Mouse (Mus musculus) heart, embryonic 15.5 days (tissue): Measurements from ENCODE around the gene Eps15. TPM values are rescaled to one million over a fixed set of nuclear protein-coding genes. Genes with fewer than 3 reads are reported as not detected.

Experiments used
- ATAC-seq: fragments of 200-750 bp; cut with Nextera tagmentation; replicated peaks from 2 replicates; pipeline ENCODE4 v1.8.0; 2017; ENCODE audit warnings: low read depth, moderate TSS enrichment; ENCODE audit not compliant: insufficient number of reproducible peaks, insufficient read depth, low FRiP score
- H3K27ac ChIP-seq: fragments of 300-500 bp; sonication (generic); 2 replicates; pipeline ENCODE4 v1.5.1; 2015; ENCODE audit warnings: mild to moderate bottlenecking, inconsistent platforms
- H3K27me3 ChIP-seq: fragments of 300-500 bp; sonication (generic); 2 replicates; pipeline ENCODE4 v1.6.1; 2015; ENCODE audit warnings: inconsistent platforms
- H3K36me3 ChIP-seq: fragments of 300-500 bp; sonication (generic); 2 replicates; pipeline ENCODE4 v1.6.1; 2015; ENCODE audit warnings: mild to moderate bottlenecking, inconsistent platforms
- H3K4me1 ChIP-seq: fragments of 300-500 bp; sonication (generic); replicated peaks from 2 replicates; pipeline ENCODE4 v1.6.1; 2015; ENCODE audit warnings: inconsistent platforms
- H3K4me2 ChIP-seq: fragments of 300-500 bp; sonication (generic); 2 replicates; pipeline ENCODE4 v1.6.1; 2015; ENCODE audit warnings: inconsistent platforms, mild to moderate bottlenecking, moderate library complexity
- H3K4me3 ChIP-seq: fragments of 300-500 bp; sonication (generic); 2 replicates; pipeline ENCODE4 v1.5.1; 2015; ENCODE audit warnings: mild to moderate bottlenecking, inconsistent platforms
- H3K9ac ChIP-seq: fragments of 300-500 bp; sonication (generic); 2 replicates; pipeline ENCODE4 v1.6.1; 2015; ENCODE audit warnings: mild to moderate bottlenecking, inconsistent platforms
- H3K9me3 ChIP-seq: fragments of 300-500 bp; sonication (generic); replicated peaks from 2 replicates; pipeline ENCODE4 v1.6.1; 2016; ENCODE audit warnings: inconsistent platforms
- WGBS: fragments of 180-500 bp; shearing (Covaris S2); methylation state at CpG from one replicate; pipeline ENCODE4 v1.1.7; 2015; ENCODE audit warnings: mixed read lengths; 5-methylcytosine and 5-hydroxymethylcytosine counted together
- polyA plus RNA-seq: library from polyadenylated mRNA; unstranded; fragments of >200 nt; fragmentation: Nextera tagmentation; extraction: Ambion mirVana; gene quantifications from 2 replicates; pipeline ENCODE4 v1.2.1, GENCODE M21; 2015

The Eps15 gene
- polyA plus RNA-seq, 1 experiment from 2014 or later, result 28.3 TPM

DNA sequence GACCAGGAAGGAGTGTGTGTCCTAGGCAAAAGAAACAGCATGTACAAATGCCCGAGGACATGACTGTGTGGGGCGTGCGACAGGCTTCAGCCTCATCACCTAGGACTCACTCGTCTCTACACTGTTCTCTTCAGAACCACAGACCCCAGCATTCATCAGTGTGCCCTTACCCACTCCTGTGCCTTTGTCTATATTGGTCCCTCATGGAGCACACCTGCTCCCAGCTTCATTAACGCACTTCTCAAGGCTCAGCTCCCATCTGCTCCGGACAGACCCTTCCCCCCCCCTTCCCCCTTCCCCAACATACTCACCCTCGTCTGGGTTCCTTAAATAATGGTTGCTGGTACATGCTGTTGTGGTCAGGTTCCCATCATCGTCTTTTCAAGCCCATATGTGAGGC, 125.3 kb downstream of the Eps15 start:
- Histone ChIP-seq H3K9ac (no peak overlapping the region), H3K27ac (peak overlapping the region; percentile 81), H3K9me3 (no peaks in the 10 kb centered on the region), H3K4me2 (peak overlapping the region; percentile 99), H3K4me1 (peaks cover 28% of the 10 kb centered on the region), H3K4me3 (peak overlapping the region; percentile 78; the same call in 1 of the 2 replicates), H3K27me3 (no peaks in the 10 kb centered on the region), H3K36me3 (no peaks in the 10 kb centered on the region)
- no peak for ATAC-seq
- WGBS, result 55% methylated on average over 8 of the region's 8 CpGs

DNA sequence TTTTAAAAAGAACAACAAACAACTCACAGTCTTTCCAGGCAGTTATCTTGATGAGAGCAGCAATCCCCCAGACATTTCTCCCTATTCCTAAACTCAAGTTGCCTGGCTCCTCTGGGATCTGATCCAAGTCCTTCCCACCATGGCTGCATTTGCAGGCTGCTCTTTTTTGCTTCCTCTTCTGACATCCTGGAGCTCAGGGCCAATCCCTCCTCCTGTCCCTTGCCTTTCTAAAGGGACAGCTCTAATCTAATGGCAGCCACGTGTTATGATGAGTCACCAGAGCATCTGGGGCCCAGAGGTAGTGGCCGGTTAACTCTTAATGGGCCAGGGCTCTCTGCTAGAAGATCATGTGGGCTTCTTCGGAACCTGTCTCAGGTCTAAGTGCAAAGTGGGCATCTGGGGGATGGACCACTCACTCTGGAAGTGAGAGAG, 126.0 kb downstream of the Eps15 start:
- peak overlapping the region; percentile 78 for H3K4me3 ChIP-seq
- peaks cover 35% of the 10 kb centered on the region for H3K4me1 ChIP-seq
- no peaks in the 10 kb centered on the region for H3K36me3 ChIP-seq
- H3K9me3 ChIP-seq, result no peaks in the 10 kb centered on the region
- H3K27me3 ChIP-seq, result no peaks in the 10 kb centered on the region
- peak overlapping the region; percentile 81 for H3K27ac ChIP-seq
- ATAC-seq, result peak; percentile 88
- WGBS, result 5% methylated on average over 3 of the region's 3 CpGs
- peak overlapping the region; percentile 75 for H3K9ac ChIP-seq
- H3K4me2 ChIP-seq, result peak overlapping the region; percentile 99

DNA sequence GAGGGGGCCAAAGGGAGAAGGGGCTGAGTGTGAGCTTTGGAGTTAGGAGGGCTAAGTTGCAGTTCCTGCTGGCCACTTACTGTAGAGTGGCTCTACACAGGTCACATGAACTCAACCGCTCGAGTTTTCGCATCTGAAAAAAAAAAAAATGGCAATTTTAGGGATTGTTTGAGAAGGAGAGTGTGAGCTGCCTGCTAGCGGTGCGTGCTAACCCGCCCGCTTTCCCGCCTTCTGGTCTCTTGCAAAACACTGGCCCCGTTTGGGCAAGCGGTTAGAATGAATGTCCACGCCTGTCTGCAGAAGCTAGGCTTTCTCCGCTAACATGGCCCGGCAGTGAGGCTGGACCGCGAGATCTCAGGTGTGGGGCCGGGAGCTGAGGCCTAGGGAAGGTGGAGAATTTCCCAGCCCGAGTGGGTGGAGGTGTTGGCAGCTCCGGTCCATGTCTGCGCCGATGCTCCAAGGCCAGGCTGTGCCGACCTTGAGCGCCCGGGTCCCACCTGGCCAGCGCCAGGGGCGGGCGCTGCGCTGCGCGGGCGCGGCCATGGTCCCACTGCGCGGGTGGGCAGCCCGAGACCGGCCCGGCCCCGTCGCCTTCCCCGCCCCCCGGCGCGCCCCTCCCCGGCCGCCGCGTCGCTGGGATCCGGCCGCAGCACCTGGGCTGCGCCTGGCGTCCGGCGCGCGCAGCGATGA, 126.6 kb downstream of the Eps15 start, which contains the start of gene Ttc39a:
Gene Ttc39a (plus strand): TSS at position 138 of the 690 bp plus-strand sequence.
- H3K27ac ChIP-seq, result peak within 1 kb of the TSS; percentile 81
- H3K9ac ChIP-seq, result peak within 1 kb of the TSS; percentile 75
- no peaks in the 10 kb centered on the region for H3K27me3 ChIP-seq
- peak within 1 kb of the TSS; percentile 99 for H3K4me2 ChIP-seq
- no peaks in the 10 kb centered on the region for H3K9me3 ChIP-seq
- H3K4me3 ChIP-seq, result peak within 1 kb of the TSS; percentile 78
- H3K36me3 ChIP-seq, result no peaks in the 10 kb centered on the region
- H3K4me1 ChIP-seq, result peaks cover 39% of the 10 kb centered on the region
- ATAC-seq, result peak; percentile 40
- under 1% methylated on average over 49 of the region's 56 CpGs for WGBS

DNA sequence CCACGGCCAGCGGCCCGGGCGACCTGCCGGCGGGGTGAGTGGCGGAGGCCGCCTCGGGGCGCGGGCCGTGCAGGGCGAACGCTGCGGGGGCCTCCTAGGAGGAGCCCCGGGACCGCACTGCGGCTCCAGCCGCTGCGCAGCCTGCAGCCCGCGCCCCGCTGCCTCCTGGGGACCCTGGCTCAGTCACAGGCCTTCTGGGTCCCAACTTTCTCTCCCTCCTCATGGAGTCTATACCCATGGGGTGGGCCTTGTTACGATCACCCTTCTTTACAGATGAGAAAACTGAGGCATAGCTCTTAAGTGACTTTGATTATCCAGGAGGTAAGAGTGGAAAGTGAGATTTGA, 127.1 kb downstream of the Eps15 start:
- peak overlapping the region; percentile 78 for H3K4me3 ChIP-seq
- H3K4me1 ChIP-seq, result peaks cover 39% of the 10 kb centered on the region
- 4% methylated on average over 20 of the region's 24 CpGs for WGBS
- H3K27me3 ChIP-seq, result no peaks in the 10 kb centered on the region
- peak overlapping the region; percentile 75 for H3K9ac ChIP-seq
- H3K27ac ChIP-seq, result peak overlapping the region; percentile 81
- H3K36me3 ChIP-seq, result no peaks in the 10 kb centered on the region
- ATAC-seq, result no peak; the same call in 1 of the 2 replicates
- peak overlapping the region; percentile 99 for H3K4me2 ChIP-seq
- H3K9me3 ChIP-seq, result no peaks in the 10 kb centered on the region

DNA sequence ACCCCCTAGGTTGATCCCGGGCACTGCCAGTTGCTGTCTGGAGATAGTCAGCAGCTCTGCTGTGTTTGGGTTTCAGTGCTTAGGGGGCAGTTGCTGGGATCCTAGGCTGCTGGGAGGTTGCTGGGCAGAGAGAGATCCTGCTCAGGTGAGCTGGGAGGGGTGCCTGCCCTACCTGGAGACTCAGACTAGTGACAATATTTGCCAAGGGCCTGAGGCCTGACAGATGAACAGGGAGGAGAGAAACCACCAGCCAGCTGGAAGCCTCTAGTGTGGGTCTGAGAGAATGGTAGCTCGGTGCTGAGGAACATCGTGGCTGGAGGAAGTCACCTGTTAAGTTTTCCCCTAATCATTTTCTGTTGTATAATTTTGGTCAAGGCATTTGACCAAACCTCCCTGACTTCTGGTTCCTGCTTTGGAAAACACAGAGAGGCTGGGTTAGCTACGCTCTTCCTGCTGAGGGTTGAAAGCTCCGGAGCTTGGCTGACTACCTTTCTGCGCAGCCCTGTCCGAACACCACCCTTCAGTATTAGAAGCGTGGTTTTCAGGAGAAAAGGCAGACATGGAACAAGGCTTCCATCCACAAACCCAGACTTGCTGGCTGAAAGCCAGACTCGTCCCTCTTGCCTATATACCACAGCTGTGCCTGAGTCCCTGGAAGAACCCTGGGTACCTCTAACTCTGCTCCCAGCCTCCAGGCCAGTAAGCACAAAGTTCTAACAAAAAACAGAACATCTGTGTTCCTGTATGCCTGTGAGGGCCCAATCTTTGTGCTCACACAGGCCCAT, 127.8 kb downstream of the Eps15 start:
- peak overlapping the region; percentile 78 for H3K4me3 ChIP-seq
- WGBS, result 72% methylated on average over 9 of the region's 9 CpGs
- peak overlapping the region; percentile 99 for H3K4me2 ChIP-seq
- H3K27me3 ChIP-seq, result no peaks in the 10 kb centered on the region
- no peak overlapping the region for H3K27ac ChIP-seq
- no peaks in the 10 kb centered on the region for H3K36me3 ChIP-seq
- no peaks in the 10 kb centered on the region for H3K9me3 ChIP-seq
- peaks cover 39% of the 10 kb centered on the region for H3K4me1 ChIP-seq
- ATAC-seq, result no peak
- H3K9ac ChIP-seq, result no peak overlapping the region

DNA sequence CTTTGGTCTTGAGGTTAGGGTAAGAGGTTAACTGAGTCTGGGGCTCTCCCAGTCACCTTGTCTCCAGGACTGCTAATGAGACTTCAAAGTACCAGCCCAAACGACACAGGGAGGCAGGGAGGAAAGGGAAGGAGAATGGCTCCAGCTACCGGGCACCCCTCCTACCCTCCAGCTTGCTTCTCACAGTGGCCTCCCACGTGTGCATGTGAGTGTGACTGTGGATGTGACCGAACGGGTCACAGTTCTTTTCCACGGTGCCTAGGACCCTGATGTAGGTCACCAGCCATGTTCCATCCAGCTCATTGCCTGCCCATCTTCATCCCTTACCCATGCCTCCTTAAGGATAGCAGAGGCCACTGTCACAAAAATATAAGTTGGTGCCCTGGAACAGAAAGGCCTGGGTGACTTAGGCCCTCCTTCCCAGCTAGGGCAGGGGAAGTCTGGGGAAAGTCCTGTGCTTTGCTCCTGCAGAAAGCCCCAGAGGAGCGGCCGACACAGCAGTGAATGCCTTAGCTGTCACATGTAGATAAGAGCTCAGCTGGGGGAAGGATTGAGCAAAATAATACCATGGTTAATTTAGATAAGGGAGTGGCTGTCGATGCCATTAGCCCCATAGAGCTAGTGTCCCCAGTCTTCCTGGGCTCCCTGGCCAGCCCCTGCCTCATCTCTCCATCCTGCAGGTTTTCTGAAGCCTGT, 130.8 kb downstream of the Eps15 start:
- no peak overlapping the region for H3K4me3 ChIP-seq
- H3K4me1 ChIP-seq, result peaks cover 34% of the 10 kb centered on the region
- H3K27me3 ChIP-seq, result no peaks in the 10 kb centered on the region
- peak overlapping the region; percentile 19; the same call in 1 of the 2 replicates for H3K4me2 ChIP-seq
- 40% methylated on average over 9 of the region's 9 CpGs for whole genome bisulfite sequencing
- H3K9ac ChIP-seq, result peak overlapping the region; percentile 26; the same call in 1 of the 2 replicates
- ATAC-seq, result no peak
- H3K9me3 ChIP-seq, result no peaks in the 10 kb centered on the region
- H3K36me3 ChIP-seq, result no peaks in the 10 kb centered on the region
- peak overlapping the region; percentile 45 for H3K27ac ChIP-seq

DNA sequence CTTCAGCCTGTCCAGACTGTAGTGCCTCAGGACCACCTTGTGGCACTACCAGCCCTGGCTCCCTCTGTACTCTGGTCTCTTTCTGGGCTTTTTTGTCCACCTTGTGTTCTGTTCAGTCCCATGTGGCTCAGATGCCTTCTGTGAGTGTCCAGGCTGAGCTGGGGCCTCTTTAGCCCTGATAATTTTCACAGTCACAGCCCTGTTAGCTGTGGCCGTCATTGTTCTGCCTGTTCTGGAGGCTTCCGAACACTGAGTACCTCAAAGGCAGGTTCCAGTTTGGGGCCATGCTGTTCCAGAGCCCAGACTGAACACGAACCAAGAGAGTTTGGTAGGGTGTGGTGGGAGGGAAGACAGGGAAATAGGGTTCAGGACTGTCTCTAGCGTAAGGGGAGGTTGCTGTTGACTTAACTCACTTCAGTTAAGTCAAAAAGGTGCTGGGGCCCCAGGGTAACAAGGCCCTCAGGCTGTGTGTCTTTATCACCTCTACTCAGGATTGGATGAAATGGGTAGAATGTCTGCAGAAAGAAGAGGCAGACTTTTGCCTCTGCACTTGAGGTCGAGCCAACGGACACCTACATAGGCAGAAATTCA, 131.4 kb downstream of the Eps15 start:
- 77% methylated on average over 6 of the region's 6 CpGs for WGBS
- no peaks in the 10 kb centered on the region for H3K9me3 ChIP-seq
- ATAC-seq, result no peak
- H3K27me3 ChIP-seq, result no peaks in the 10 kb centered on the region
- peak overlapping the region; percentile 19; the same call in 1 of the 2 replicates for H3K4me2 ChIP-seq
- no peaks in the 10 kb centered on the region for H3K36me3 ChIP-seq
- no peak overlapping the region for H3K4me3 ChIP-seq
- H3K9ac ChIP-seq, result no peak overlapping the region
- H3K27ac ChIP-seq, result peak overlapping the region; percentile 45
- peaks cover 27% of the 10 kb centered on the region for H3K4me1 ChIP-seq

DNA sequence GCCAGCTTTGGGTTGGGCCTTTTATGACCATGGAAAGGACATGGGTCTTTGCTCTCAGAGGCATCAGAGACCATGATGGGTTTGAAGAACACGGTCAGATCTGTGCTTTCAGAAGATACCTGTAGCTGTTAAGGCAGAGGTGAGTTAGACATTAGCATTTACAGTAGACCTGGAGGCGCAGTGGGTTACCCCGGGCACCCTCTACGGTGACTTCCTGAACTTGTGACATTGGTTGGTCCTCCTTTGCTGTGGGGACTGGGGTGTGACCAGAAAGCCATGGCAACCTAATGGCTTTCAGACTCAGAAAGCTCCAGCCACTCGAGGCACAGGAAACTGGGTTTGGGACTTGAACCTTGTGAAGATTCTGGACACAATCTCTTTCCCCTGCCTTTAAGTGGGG, 132.2 kb downstream of the Eps15 start:
- Histone ChIP-seq H3K27ac (no peak overlapping the region), H3K4me1 (peaks cover 24% of the 10 kb centered on the region), H3K4me3 (no peak overlapping the region), H3K36me3 (no peaks in the 10 kb centered on the region), H3K27me3 (no peaks in the 10 kb centered on the region), H3K4me2 (no peak overlapping the region), H3K9me3 (no peaks in the 10 kb centered on the region), H3K9ac (no peak overlapping the region)
- ATAC-seq, result no peak
- 89% methylated on average over 5 of the region's 5 CpGs for WGBS

DNA sequence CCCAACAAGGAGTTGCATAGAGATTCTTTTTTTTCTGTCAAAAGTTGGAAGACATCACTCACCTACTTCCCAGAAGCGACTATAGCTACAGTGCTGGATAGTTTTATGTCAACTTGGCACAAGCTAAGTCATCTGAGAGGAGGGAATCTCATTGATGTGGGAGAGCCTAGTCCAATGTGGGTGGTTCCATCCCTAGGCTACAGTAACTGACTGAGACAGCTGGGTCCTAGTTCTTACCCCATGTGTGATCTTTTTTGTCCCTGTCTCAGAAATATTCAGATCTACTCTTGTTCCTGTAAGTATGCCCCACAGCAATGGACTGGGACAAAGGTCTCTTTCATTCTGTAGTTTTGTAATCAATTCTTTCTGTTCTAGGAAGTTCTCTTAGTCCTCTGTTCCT, 137.9 kb downstream of the Eps15 start:
- ATAC-seq, result no peak
- H3K27me3 ChIP-seq, result no peaks in the 10 kb centered on the region
- 82% methylated on average over 1 of the region's 1 CpGs for WGBS
- no peak overlapping the region for H3K9ac ChIP-seq
- no peak overlapping the region for H3K4me3 ChIP-seq
- no peaks in the 10 kb centered on the region for H3K9me3 ChIP-seq
- no peaks in the 10 kb centered on the region for H3K36me3 ChIP-seq
- H3K4me1 ChIP-seq, result 0 out of 2 replicates have a peak, but pooled peaks cover 5% of the 10 kb centered on the region
- H3K27ac ChIP-seq, result no peak overlapping the region
- H3K4me2 ChIP-seq, result no peak overlapping the region

DNA sequence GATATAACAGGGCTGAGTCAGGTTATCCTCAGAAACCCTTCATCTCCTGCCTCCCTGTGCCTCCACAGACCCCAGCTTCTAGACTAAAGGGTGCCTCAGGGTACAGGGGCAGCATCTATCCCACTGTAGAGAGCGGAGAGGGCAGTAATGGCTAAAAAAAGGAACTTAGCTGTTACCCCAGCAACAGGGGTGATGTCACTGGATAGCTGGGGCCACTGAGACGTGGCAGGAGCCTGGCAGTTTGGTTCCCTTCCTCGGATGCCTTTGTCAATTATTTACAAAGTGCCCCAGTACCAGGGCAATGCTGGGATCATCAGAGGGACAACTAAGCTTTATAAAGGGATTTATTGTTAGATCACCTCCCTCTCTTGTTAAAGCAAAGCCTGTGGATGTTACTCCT, 138.9 kb downstream of the Eps15 start:
- WGBS, result 21% methylated on average over 3 of the region's 3 CpGs

DNA sequence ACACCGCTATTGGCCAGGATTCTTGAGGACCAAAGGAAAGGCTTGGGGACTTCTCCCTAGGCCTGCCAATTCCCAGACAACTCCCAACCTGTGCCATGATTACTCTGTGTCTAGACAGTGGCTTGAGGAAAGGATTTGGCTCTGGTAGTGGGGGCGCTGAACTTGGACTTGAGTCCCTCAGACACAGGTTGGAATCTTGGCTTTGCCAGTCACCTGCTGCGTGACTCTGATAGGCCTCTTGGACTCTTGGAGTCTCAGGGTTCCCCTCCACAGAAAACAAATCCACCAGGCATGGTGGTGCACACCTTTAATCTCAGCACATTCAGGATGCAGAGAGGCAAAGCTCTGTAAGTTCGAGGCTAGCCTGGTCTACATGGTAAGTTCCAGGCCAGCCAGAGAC, 139.5 kb downstream of the Eps15 start:
- Histone ChIP-seq H3K27ac (no peak overlapping the region), H3K9me3 (no peaks in the 10 kb centered on the region), H3K4me2 (no peak overlapping the region), H3K9ac (no peak overlapping the region), H3K27me3 (no peaks in the 10 kb centered on the region), H3K36me3 (no peaks in the 10 kb centered on the region), H3K4me1 (0 out of 2 replicates have a peak, but pooled peaks cover 5% of the 10 kb centered on the region), H3K4me3 (no peak overlapping the region)
- no peak for ATAC-seq
- 84% methylated on average over 4 of the region's 4 CpGs for WGBS

More for the DNA sequence above, 138.9 kb downstream of the Eps15 start:
- no peak overlapping the region for H3K9ac ChIP-seq
- no peak for ATAC-seq
- no peak overlapping the region for H3K4me3 ChIP-seq
- no peaks in the 10 kb centered on the region for H3K36me3 ChIP-seq
- no peaks in the 10 kb centered on the region for H3K9me3 ChIP-seq
- no peak overlapping the region for H3K4me2 ChIP-seq
- 0 out of 2 replicates have a peak, but pooled peaks cover 5% of the 10 kb centered on the region for H3K4me1 ChIP-seq
- H3K27me3 ChIP-seq, result no peaks in the 10 kb centered on the region
- no peak overlapping the region for H3K27ac ChIP-seq
